Mouse (Mus musculus): ENCODE results near the gene Zdhhc1. TPM values are rescaled to one million over a fixed set of nuclear protein-coding genes. Genes with fewer than 3 reads are reported as not detected.

The Zdhhc1 gene
- polyA plus RNA-seq, 1 experiment from 2014 or later: 8.9 TPM

DNA sequence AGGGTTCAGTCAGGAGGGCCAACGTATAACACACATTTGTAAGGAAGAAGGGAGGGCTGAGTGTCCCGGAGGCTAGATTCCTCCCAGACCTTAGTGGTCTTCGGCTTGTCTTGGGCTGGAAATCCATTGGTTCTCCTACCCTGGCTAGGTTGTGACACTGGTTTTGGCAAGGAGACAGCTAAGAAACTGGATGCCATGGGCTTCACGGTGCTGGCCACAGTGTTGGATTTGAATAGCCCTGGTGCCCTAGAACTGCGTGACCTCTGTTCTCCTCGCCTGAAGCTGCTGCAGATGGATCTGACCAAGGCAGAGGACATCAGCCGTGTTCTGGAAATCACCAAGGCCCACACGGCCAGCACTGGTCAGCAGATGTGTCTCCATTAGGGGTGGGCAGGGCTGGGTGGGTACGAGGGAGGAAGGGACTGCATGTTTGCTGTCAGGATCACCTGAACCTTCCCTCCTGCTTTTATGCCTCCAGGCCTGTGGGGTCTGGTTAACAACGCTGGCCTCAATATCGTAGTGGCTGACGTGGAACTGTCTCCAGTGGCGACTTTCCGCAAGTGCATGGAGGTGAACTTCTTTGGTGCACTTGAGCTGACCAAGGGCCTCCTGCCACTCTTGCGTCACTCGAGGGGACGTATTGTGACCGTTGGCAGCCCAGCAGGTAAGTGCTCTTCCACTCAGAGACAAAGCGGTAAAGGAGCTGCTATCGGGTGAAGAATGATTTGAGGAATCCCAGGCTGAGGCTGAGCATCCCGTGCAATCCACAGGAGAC is 25.5 kb upstream of the Zdhhc1 start:
- Histone ChIP-seq H3K4me2 (no peak overlapping the region), H3K27me3 (replicated peaks; ENCODE audit: control insufficient read depth, insufficient read depth, low read length) (peaks cover 25% of the 10 kb centered on the region), H3K9me3 (ENCODE audit: control insufficient read depth, low read length) (no peaks in the 10 kb centered on the region), H3K36me3 (ENCODE audit: control insufficient read depth, insufficient read depth, low read length) (peaks cover 8% of the 10 kb centered on the region), H3K9ac (ENCODE audit: low read depth, low read length) (no peak overlapping the region), H3K27ac (ENCODE audit: low read depth, low read length) (no peak overlapping the region), H3K4me3 (ENCODE audit: low read depth, low read length) (no peak overlapping the region), H3K4me1 (replicated peaks; ENCODE audit: control insufficient read depth, insufficient read depth, low read length) (peaks cover 45% of the 10 kb centered on the region)
- ATAC-seq (replicated peaks; ENCODE audit: low FRiP score): no peak
- 82% methylated on average over 21 of the region's 21 CpGs for WGBS
- no peak for DNase-seq (ENCODE audit: low spot score)

DNA sequence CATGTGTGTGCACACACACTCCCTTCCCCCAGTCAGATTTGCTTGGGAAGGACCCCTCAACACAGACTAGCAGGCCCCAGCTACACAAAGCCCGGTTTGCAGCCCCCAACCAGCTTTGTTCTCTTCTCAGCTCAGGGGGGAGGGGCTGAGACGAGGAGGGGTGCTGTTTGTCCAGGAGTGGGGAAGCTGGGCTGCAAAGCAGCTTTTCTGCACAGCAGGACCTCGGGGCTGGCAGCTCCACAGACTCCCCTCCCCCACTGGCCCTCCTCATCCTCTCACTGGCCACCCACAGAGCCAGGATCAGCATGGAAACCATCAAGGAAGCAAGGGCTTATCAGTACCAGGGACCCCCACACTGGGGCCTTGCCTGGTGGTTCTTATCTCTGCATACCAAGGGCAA is 24.4 kb upstream of the Zdhhc1 start:
- Histone ChIP-seq H3K27me3 (replicated peaks; ENCODE audit: control insufficient read depth, insufficient read depth, low read length) (peaks cover 36% of the 10 kb centered on the region), H3K4me2 (peak overlapping the region; percentile 87), H3K27ac (ENCODE audit: low read depth, low read length) (peak overlapping the region; percentile 67), H3K9ac (ENCODE audit: low read depth, low read length) (peak overlapping the region; percentile 39; the same call in 1 of the 2 replicates), H3K9me3 (ENCODE audit: control insufficient read depth, low read length) (no peaks in the 10 kb centered on the region), H3K36me3 (ENCODE audit: control insufficient read depth, insufficient read depth, low read length) (peaks cover 8% of the 10 kb centered on the region), H3K4me1 (replicated peaks; ENCODE audit: control insufficient read depth, insufficient read depth, low read length) (peaks cover 50% of the 10 kb centered on the region), H3K4me3 (ENCODE audit: low read depth, low read length) (peak overlapping the region; percentile 56; the same call in 1 of the 2 replicates)
- ATAC-seq (replicated peaks; ENCODE audit: low FRiP score) (peak; percentile 37; the same call in 1 of the 2 replicates), DNase-seq (ENCODE audit: low spot score) (no peak)
- 5% methylated on average over 3 of the region's 3 CpGs for WGBS

DNA sequence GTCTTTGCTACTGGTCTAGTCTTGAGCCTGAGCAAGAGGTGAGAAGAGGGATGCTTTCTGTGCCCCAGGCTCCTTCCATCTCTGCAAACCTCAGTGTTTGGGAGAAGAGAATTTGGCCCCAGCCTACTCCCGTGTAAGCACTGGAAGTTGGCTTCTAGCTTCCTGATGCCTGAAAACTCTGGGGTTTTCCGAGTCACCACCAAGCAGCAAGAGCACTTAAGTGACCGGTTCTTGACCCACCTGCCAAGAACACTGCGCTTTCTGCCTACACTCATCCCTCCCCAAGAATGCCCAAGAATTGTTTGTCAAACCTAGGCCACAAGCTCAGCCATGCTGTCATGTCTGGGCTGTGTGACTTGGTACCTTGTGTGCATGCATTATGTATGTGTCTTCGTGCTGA is 23.8 kb upstream of the Zdhhc1 start:
- peaks cover 8% of the 10 kb centered on the region for H3K36me3 ChIP-seq (ENCODE audit: control insufficient read depth, insufficient read depth, low read length)
- peaks cover 37% of the 10 kb centered on the region for H3K27me3 ChIP-seq (replicated peaks; ENCODE audit: control insufficient read depth, insufficient read depth, low read length)
- H3K4me1 ChIP-seq (replicated peaks; ENCODE audit: control insufficient read depth, insufficient read depth, low read length): peaks cover 51% of the 10 kb centered on the region
- peak overlapping the region; percentile 87 for H3K4me2 ChIP-seq
- H3K9ac ChIP-seq (ENCODE audit: low read depth, low read length): peak overlapping the region; percentile 39; the same call in 1 of the 2 replicates
- ATAC-seq (replicated peaks; ENCODE audit: low FRiP score) (no peak), DNase-seq (ENCODE audit: low spot score) (no peak)
- peak overlapping the region; percentile 56; the same call in 1 of the 2 replicates for H3K4me3 ChIP-seq (ENCODE audit: low read depth, low read length)
- peak overlapping the region; percentile 67 for H3K27ac ChIP-seq (ENCODE audit: low read depth, low read length)
- WGBS: 39% methylated on average over 5 of the region's 5 CpGs
- no peaks in the 10 kb centered on the region for H3K9me3 ChIP-seq (ENCODE audit: control insufficient read depth, low read length)

GRCm38 (mm10) chr8:105519591-105519990 is 22.9 kb upstream of the Zdhhc1 start:
- Histone ChIP-seq H3K27me3 (replicated peaks; ENCODE audit: control insufficient read depth, insufficient read depth, low read length) (peaks cover 37% of the 10 kb centered on the region), H3K9me3 (ENCODE audit: control insufficient read depth, low read length) (no peaks in the 10 kb centered on the region), H3K4me2 (peak overlapping the region; percentile 87), H3K27ac (ENCODE audit: low read depth, low read length) (peak overlapping the region; percentile 14; the same call in 1 of the 2 replicates), H3K9ac (ENCODE audit: low read depth, low read length) (peak overlapping the region; percentile 60), H3K4me3 (ENCODE audit: low read depth, low read length) (peak overlapping the region; percentile 56), H3K4me1 (replicated peaks; ENCODE audit: control insufficient read depth, insufficient read depth, low read length) (peaks cover 51% of the 10 kb centered on the region), H3K36me3 (ENCODE audit: control insufficient read depth, insufficient read depth, low read length) (peaks cover 5% of the 10 kb centered on the region; the same call in 1 of the 2 replicates)
- no peak for DNase-seq (ENCODE audit: low spot score)
- WGBS: 16% methylated on average over 2 of the region's 2 CpGs
- no peak for ATAC-seq (replicated peaks; ENCODE audit: low FRiP score)

- Histone ChIP-seq H3K36me3 (ENCODE audit: control insufficient read depth, insufficient read depth, low read length) (peaks cover 4% of the 10 kb centered on the region; the same call in 1 of the 2 replicates), H3K9ac (ENCODE audit: low read depth, low read length) (peak within 1 kb of the TSS; percentile 60), H3K4me3 (ENCODE audit: low read depth, low read length) (peak within 1 kb of the TSS; percentile 56), H3K27me3 (replicated peaks; ENCODE audit: control insufficient read depth, insufficient read depth, low read length) (peaks cover 37% of the 10 kb centered on the region), H3K4me1 (replicated peaks; ENCODE audit: control insufficient read depth, insufficient read depth, low read length) (peaks cover 51% of the 10 kb centered on the region), H3K27ac (ENCODE audit: low read depth, low read length) (peak within 1 kb of the TSS; percentile 14; the same call in 1 of the 2 replicates), H3K9me3 (ENCODE audit: control insufficient read depth, low read length) (no peaks in the 10 kb centered on the region), H3K4me2 (peak within 1 kb of the TSS; percentile 87)
- ATAC-seq (replicated peaks; ENCODE audit: low FRiP score) (peak; percentile 78), DNase-seq (ENCODE audit: low spot score) (peak; percentile 77)
- WGBS: 1% methylated on average over 67 of the region's 68 CpGs
Observed at GRCm38 (mm10) chr8:105518436-105519313, 22.0 kb upstream of the Zdhhc1 start, which contains the start of gene Hsd11b2. TSS of gene Hsd11b2 (plus strand) at chr8:105518755.

- Histone ChIP-seq H3K36me3 (ENCODE audit: control insufficient read depth, insufficient read depth, low read length) (no peaks in the 10 kb centered on the region), H3K9ac (ENCODE audit: low read depth, low read length) (no peak overlapping the region), H3K4me1 (replicated peaks; ENCODE audit: control insufficient read depth, insufficient read depth, low read length) (peaks cover 39% of the 10 kb centered on the region), H3K4me3 (ENCODE audit: low read depth, low read length) (no peak overlapping the region), H3K27ac (ENCODE audit: low read depth, low read length) (no peak overlapping the region), H3K27me3 (replicated peaks; ENCODE audit: control insufficient read depth, insufficient read depth, low read length) (peaks cover 37% of the 10 kb centered on the region), H3K9me3 (ENCODE audit: control insufficient read depth, low read length) (no peaks in the 10 kb centered on the region), H3K4me2 (no peak overlapping the region)
- DNase-seq (ENCODE audit: low spot score) (no peak), ATAC-seq (replicated peaks; ENCODE audit: low FRiP score) (no peak)
- WGBS: 38% methylated on average over 8 of the region's 8 CpGs
Observed at GRCm38 (mm10) chr8:105517346-105517745, 20.6 kb upstream of the Zdhhc1 start.

- no peak overlapping the region for H3K9ac ChIP-seq (ENCODE audit: low read depth, low read length)
- no peak overlapping the region for H3K27ac ChIP-seq (ENCODE audit: low read depth, low read length)
Observed at GRCm38 (mm10) chr8:105516018-105516645, 19.4 kb upstream of the Zdhhc1 start.

DNA sequence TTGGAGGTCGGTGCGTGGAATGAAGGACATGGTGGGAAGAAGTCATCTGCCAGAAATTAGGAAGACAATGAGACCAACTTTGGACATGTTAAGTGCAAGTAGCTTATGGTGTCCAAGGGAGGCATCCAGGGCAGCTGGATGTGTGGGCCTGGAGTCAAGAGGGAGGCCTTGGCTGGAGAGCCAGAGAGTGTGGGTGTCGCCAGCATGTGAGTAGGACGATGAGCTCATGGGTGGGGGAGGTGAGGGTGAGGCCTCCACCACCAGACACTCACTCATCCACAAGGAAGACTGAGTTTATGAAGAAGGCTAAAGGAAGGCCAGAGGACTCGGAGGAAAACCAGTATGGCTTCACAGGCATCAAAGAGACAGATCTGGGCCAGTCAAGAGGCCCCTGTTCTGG is 18.0 kb upstream of the Zdhhc1 start:
- Histone ChIP-seq H3K36me3 (ENCODE audit: control insufficient read depth, insufficient read depth, low read length) (no peaks in the 10 kb centered on the region), H3K4me3 (ENCODE audit: low read depth, low read length) (no peak overlapping the region), H3K9ac (ENCODE audit: low read depth, low read length) (no peak overlapping the region), H3K4me1 (replicated peaks; ENCODE audit: control insufficient read depth, insufficient read depth, low read length) (peaks cover 28% of the 10 kb centered on the region), H3K4me2 (no peak overlapping the region), H3K9me3 (ENCODE audit: control insufficient read depth, low read length) (no peaks in the 10 kb centered on the region), H3K27ac (ENCODE audit: low read depth, low read length) (no peak overlapping the region), H3K27me3 (replicated peaks; ENCODE audit: control insufficient read depth, insufficient read depth, low read length) (peaks cover 34% of the 10 kb centered on the region)
- no peak for DNase-seq (ENCODE audit: low spot score)
- no peak for ATAC-seq (replicated peaks; ENCODE audit: low FRiP score)
- WGBS: 68% methylated on average over 5 of the region's 5 CpGs

More at GRCm38 (mm10) chr8:105516018-105516645, 19.4 kb upstream of the Zdhhc1 start:
- peaks cover 37% of the 10 kb centered on the region for H3K27me3 ChIP-seq (replicated peaks; ENCODE audit: control insufficient read depth, insufficient read depth, low read length)
- peak; percentile 78 for DNase-seq (ENCODE audit: low spot score)
- no peak overlapping the region for H3K4me3 ChIP-seq (ENCODE audit: low read depth, low read length)
- WGBS: 11% methylated on average over 12 of the region's 12 CpGs
- peak overlapping the region; percentile 46 for H3K4me2 ChIP-seq
- peaks cover 32% of the 10 kb centered on the region for H3K4me1 ChIP-seq (replicated peaks; ENCODE audit: control insufficient read depth, insufficient read depth, low read length)
- H3K9me3 ChIP-seq (ENCODE audit: control insufficient read depth, low read length): no peaks in the 10 kb centered on the region
- ATAC-seq (replicated peaks; ENCODE audit: low FRiP score): 0 out of 2 replicates have a peak, but pooled peaks have one; percentile 35
- no peaks in the 10 kb centered on the region for H3K36me3 ChIP-seq (ENCODE audit: control insufficient read depth, insufficient read depth, low read length)

All from liver, embryonic 11.5 days (tissue).